Mouse (Mus musculus): Measurements from ENCODE around the gene Nubpl.

DNA sequence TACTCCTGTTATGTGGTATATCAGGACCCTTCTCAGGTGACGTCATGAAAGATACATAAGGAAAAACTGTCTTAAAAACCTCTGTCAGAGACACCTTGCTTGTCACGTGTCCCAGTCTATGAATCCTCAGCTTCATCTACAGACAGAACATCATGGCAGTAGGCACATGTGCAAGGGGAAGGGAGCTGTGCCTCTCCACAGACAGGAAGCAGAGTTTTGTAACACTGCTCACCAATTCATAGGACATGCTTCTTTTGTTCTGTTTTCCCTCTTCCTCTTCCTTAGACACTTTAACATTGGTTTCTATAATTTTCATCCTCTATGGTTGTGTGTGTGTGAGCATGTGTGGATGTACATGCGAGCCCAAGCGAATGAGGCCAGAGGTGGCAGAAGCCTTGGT lies 100.9 kb downstream of the Nubpl start:
- TF ChIP-seq CTCF (IDR thresholded peaks at IDR 0.05; ENCODE audit: control insufficient read depth, insufficient read depth, insufficient read length), result no peak
- TF ChIP-seq USF1 (IDR thresholded peaks at IDR 0.05; ENCODE audit: low read depth), result no peak
- no peak for TF ChIP-seq CEBPB (IDR thresholded peaks at IDR 0.05; ENCODE audit: low read depth)
- no peak for TF ChIP-seq MAX (IDR thresholded peaks at IDR 0.05)
- TF ChIP-seq MYOG (IDR thresholded peaks at IDR 0.05; ENCODE audit: control insufficient read depth, extremely low read depth, insufficient read length), result no peak
- TF ChIP-seq FOSL1 (IDR thresholded peaks at IDR 0.05; ENCODE audit: insufficient read depth, low read length, poor library complexity, severe bottlenecking), result no peak

All from C2C12 (cell line).